Mouse (Mus musculus): Measurements from ENCODE around the gene Alkbh6.

GRCm38 (mm10) chr7:30291215-30292131 lies 17.0 kb upstream of the Alkbh6 start, which contains the start of gene Clip3:
- TF ChIP-seq CTCF (IDR thresholded peaks at IDR 0.05; ENCODE audit: insufficient read depth, low read length) (no peak), POLR2A (IDR thresholded peaks at IDR 0.05; ENCODE audit: borderline replicate concordance, extremely low read depth, low read depth, low read length) (peak; percentile 51; the same call in 1 of the 2 replicates)
